Mouse (Mus musculus) limb, embryonic 10.5 days (tissue): ENCODE measurements at regions not wholly inside any gene's neighbourhood (a gene's known extent, or its start where the extent isn't known, plus 50 kb on each side); places are given as distances from the start of the nearest gene placed in this dataset.
A peak's percentile ranks its signal among the peaks of the same experiment; 100 is the strongest.

Experiments used
- DNase-seq: peaks from one replicate; pipeline ENCODE4 v3.0.0-alpha.2; 2017; ENCODE audit warnings: low spot score
- H3K27ac ChIP-seq: fragments of 300-500 bp; sonication (generic); 2 replicates; pipeline ENCODE4 v1.5.1; 2016; ENCODE audit warnings: mild to moderate bottlenecking
- H3K27me3 ChIP-seq: fragments of 300-500 bp; sonication (generic); 2 replicates; pipeline ENCODE4 v1.6.1; 2016; ENCODE audit warnings: low read depth, mild to moderate bottlenecking; ENCODE audit not compliant: poor library complexity, severe bottlenecking
- H3K36me3 ChIP-seq: fragments of 300-500 bp; sonication (generic); 2 replicates; pipeline ENCODE4 v1.6.1; 2016; ENCODE audit warnings: mild to moderate bottlenecking, moderate library complexity
- H3K4me1 ChIP-seq: fragments of 300-500 bp; sonication (generic); 2 replicates; pipeline ENCODE4 v1.6.1; 2016
- H3K4me3 ChIP-seq: fragments of 300-500 bp; sonication (generic); 2 replicates; pipeline ENCODE4 v1.5.1; 2016; ENCODE audit warnings: mild to moderate bottlenecking, moderate library complexity
- H3K9me3 ChIP-seq: fragments of 300-500 bp; sonication (generic); replicated peaks from 2 replicates; pipeline ENCODE4 v1.6.1; 2016; ENCODE audit warnings: mild to moderate bottlenecking
- WGBS: fragments of 180-500 bp; shearing (Covaris S2); methylation state at CpG from one replicate; pipeline ENCODE4 v1.1.7; 2016; 5-methylcytosine and 5-hydroxymethylcytosine counted together

DNA sequence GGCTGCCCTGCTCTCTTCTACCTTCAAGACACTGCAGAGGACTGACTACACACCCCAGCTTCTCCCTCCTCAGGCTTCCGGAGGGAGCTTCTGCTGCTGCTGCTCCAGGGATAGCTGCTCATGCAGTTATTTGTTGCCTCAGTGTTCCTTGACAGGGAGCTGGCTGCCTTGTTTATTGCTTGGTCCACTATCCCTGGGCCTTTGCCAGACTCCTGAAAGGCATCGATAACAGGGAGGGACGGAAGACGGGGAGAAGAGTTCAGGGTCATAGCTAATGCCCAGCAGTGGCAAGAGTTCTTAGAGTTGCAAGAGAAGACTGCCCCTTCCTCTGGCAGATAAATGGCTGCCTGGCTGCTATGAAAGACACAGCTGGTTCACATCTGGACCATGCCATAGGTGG lies 64.4 kb upstream of the Glce start:
- Histone ChIP-seq H3K36me3 (no peaks in the 10 kb centered on the region), H3K27ac (no peak overlapping the region), H3K4me1 (peaks cover 60% of the 10 kb centered on the region), H3K9me3 (no peaks in the 10 kb centered on the region), H3K27me3 (peaks cover 15% of the 10 kb centered on the region), H3K4me3 (no peak overlapping the region)
- DNase-seq = no peak
- WGBS = 49% methylated on average over 4 of the region's 4 CpGs

GRCm38 (mm10) chr9:62185516-62186280 lies 63.2 kb upstream of the Glce start:
- peaks cover 65% of the 10 kb centered on the region for H3K4me1 ChIP-seq
- H3K4me3 ChIP-seq = no peak overlapping the region
- no peak for DNase-seq
- 49% methylated on average over 7 of the region's 7 CpGs for WGBS
- no peaks in the 10 kb centered on the region for H3K36me3 ChIP-seq
- no peaks in the 10 kb centered on the region for H3K9me3 ChIP-seq
- peaks cover 12% of the 10 kb centered on the region for H3K27me3 ChIP-seq
- H3K27ac ChIP-seq = no peak overlapping the region

DNA sequence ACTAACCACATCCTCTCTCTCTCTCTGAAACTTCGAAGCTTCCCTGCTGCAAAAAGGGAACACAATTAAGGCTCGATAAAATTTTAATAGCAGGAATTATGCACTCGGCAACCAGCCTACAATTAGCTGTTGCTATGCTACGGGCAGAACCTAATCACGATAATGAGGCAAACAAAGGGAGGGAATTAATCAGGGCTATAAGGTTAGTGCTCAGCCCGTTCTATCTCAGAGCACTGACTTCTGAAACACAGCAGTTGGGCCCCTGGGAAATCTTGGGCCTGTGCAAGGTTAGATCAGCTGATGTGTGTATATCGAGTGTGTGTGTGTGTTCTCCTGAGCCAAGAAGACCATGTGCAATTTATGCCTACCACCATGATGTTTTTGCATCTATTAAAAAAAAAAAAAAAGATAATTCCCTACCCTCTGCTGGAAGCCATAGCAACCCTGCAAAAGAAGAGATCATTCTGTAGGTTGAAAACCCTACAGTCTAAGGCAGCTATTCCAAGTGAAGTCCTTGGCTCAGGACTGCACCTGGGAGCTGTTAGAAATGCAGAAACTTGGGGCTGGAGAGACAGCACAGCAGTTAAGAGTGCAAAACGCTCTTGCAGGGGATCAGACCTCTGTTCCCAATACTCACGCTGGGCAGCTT lies 58.9 kb upstream of the Glce start:
- Histone ChIP-seq H3K27me3 (no peaks in the 10 kb centered on the region), H3K9me3 (no peaks in the 10 kb centered on the region), H3K27ac (no peak overlapping the region; the same call in 1 of the 2 replicates), H3K4me3 (0 out of 2 replicates have a peak overlapping the region, but pooled peaks have one; percentile 8), H3K36me3 (no peaks in the 10 kb centered on the region), H3K4me1 (peaks cover 32% of the 10 kb centered on the region)
- DNase-seq = no peak
- 47% methylated on average over 9 of the region's 9 CpGs for WGBS

DNA sequence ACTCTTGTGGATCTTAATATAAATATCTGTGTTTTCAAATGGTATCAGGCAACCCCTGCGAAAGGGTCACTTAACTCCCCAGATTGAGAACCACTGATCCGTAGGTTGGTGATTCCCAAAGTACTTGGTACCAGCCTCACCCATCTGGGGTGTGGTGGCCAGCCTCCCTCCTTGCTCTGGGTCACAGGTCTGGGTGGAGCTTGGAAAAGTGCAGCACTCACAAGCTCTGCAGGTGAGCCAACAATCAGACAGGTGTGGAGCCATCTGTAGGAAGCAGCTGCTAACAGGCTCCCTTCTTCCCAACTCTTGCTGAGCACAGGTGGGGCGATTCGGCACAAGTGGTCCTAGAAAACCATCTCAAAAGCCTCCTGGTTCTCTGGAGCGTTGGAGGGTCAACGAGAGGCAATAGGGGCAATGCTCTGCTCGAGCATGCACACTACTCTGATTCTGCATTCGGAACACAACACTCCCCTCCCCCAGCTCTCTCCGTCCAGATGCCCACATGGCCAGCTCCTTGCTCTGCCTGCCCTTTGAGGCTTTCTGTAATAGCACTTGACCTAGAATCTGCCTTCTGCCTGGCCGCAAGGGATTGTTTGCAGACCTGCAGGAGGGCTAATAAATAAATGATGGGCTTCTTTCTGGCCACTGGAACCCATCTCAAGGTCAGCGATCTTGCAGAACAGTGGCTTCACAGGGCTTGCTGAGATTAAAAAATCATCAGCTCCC lies 58.2 kb upstream of the Glce start:
- no peak for DNase-seq
- no peaks in the 10 kb centered on the region for H3K36me3 ChIP-seq
- no peaks in the 10 kb centered on the region for H3K27me3 ChIP-seq
- H3K4me1 ChIP-seq = peaks cover 27% of the 10 kb centered on the region
- no peaks in the 10 kb centered on the region for H3K9me3 ChIP-seq
- H3K27ac ChIP-seq = no peak overlapping the region; the same call in 1 of the 2 replicates
- 0 out of 2 replicates have a peak overlapping the region, but pooled peaks have one; percentile 8 for H3K4me3 ChIP-seq
- WGBS = 48% methylated on average over 11 of the region's 11 CpGs

DNA sequence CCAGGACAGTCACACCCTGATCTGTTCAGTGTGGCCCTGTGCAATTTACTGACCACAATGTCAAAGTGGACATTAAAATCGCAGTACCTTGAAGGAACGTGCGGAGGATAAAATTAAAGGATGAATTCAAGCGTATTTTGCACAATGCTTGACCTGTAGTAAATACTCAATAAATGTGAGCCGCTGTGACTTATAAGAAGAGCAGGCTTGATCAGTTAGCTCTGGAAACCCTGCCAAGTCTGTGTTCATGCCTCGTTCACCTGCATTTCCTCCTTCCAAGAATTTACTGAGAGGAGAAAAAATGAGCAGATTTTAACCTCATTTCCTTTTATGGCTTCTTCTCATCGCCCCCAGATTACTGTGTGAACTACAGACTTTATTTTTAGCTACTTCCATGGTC lies 52.2 kb upstream of the Glce start:
- Histone ChIP-seq H3K9me3 (no peaks in the 10 kb centered on the region), H3K4me3 (no peak overlapping the region), H3K4me1 (0 out of 2 replicates have a peak, but pooled peaks cover 4% of the 10 kb centered on the region), H3K27ac (no peak overlapping the region), H3K27me3 (no peaks in the 10 kb centered on the region), H3K36me3 (no peaks in the 10 kb centered on the region)
- WGBS = 92% methylated on average over 7 of the region's 7 CpGs
- no peak for DNase-seq
